Mouse (Mus musculus): Measurements from ENCODE around the gene 1700092M07Rik.
A peak's percentile ranks its signal among the peaks of the same experiment; 100 is the strongest.
"Not testable (repeated sequence)": the region's sequence is repeated elsewhere in the genome, so short reads cannot be mapped to it uniquely, and the experiment has no call there.

Gene 1700092M07Rik

DNA sequence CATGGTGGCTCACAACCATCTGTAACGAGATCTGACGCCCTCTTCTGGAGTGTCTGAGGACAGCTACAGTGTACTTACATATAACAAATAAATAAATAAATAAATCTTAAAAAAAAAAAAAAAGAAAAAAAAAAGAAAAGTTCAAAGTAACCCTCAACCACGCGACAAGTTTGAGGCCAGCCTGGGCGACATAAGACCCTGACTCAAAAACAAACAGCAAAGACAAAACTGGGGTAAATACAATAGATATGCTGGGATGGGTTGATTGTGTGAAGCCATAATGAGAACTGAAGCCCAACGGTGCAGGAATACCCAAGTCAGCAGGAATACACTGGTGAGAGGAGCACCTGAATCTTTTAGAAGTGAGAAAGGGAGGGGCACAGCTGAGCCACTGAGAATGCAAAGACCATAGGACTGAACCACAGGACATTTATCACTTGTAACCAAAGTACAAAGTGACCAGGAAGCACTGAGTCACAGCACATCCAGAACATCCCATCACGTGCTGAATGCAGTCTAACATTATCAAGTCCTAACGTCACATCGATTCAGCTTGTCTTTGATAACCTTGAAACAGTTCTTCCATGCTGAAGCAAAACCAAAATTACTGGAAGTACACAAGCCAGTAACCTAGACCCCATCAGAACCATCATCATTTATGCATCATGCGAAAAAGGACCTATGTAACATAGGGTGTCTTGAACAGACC, 23.6 kb upstream of the 1700092M07Rik start:
- no peak for DNase-seq

- DNase-seq = peak; percentile 71
Measured at GRCm38 (mm10) chr19:8718357-8718756, 22.2 kb upstream of the 1700092M07Rik start.

DNA sequence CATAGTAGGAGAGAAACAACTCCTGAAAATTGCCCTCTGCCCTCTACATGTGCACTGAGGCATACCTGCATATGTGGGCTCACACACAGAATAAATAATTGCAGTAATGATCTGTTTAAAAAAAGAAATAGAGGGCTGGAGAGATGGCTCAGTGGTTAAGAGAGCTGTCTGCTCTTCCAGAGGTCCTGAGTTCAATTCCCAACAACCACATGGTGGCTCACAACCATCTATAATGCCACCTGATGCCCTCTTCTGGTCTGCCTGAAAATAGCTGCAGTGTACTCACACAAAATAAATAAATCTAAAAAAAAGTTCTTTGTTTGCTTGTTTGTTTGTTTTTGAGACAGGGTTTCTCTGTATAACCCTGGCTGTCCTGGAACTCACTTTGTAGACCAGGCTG, 21.5 kb upstream of the 1700092M07Rik start:
- not testable (repeated sequence) for DNase-seq

DNA sequence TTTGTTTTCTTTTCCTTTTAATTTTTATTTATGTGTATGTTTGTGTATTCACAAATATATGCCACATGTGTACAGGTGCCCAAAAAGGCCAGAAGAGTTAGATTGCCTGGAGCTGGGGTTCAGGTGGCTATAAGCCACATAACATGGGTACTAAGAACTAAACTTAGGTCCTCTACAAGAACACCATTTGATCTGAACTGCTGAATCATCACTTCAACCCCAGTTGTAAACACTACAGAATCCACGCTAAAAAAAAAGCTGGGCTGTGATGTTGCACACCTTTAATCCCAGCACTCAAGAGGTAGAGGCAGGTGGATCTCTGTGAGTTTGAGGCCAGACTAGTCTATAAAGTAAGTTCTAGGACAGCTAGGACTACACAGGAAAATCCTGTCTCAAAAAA, 19.1 kb upstream of the 1700092M07Rik start:
- no peak for DNase-seq

- DNase-seq = no peak
Measured at GRCm38 (mm10) chr19:8722021-8722420, 18.5 kb upstream of the 1700092M07Rik start.

- DNase-seq = no peak
Measured at GRCm38 (mm10) chr19:8722559-8722906, 18.0 kb upstream of the 1700092M07Rik start.

GRCm38 (mm10) chr19:8722907-8723573, 17.5 kb upstream of the 1700092M07Rik start, which contains the start of gene Slc3a2:
Slc3a2 (minus strand) TSS chr19:8723369.
- DNase-seq = peak; percentile 95

DNA sequence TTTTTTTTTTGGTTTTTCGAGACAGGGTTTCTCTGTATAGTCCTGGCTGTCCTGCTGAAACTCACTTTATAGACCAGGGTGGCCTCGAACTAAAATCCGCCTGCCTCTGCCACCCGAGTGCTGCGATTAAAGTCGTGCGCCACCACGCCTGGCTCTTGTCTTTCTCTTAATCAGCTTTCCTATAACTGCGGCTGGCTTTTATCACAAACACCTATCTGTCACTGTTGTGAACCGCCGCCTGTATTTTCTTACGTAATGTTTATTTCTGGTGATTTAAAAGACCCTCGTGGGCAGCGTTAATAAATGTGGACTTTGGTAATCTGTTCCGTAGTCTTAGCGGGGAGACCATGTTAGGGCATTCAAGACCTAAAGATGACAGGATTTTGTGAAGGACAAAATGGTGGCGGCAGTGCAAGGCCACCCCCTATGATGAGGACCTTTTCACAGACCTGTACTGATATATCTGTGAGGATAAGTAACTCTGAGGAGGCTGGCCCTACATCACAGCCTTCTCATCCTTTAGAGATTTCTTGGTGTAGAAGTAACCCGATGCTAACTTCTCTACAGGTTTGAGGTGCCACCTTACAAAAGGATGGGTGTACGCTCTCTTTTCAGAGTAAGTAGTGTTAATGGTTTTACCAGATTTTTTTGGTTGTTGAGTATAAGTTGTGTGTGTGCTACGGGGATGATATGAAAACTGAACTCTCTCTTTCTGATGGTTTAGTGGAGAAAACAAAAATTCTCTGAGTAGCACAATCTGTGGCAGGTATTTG, 16.8 kb upstream of the 1700092M07Rik start:
- DNase-seq = no peak

DNA sequence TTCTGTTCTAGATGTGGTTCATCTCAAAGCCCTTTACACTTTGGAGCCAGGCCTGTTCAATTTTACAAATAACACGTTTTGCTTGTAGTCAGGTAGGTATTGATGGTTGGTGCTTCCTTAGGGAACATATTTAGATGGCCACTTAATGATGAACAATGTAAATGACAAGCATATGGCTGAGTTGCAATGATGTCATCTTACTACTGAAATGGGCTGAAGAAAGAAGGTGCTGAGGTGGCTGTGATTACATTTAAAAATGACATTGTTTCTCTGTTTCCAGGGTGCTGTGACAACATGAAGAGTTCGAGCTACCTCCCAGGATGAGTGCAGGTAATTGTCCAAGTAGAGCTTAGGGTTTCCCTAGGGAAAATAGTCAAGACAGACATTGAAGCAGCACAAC, 16.1 kb upstream of the 1700092M07Rik start:
- no peak for DNase-seq

GRCm38 (mm10) chr19:8725081-8725613, 15.4 kb upstream of the 1700092M07Rik start:
- DNase-seq = no peak

DNA sequence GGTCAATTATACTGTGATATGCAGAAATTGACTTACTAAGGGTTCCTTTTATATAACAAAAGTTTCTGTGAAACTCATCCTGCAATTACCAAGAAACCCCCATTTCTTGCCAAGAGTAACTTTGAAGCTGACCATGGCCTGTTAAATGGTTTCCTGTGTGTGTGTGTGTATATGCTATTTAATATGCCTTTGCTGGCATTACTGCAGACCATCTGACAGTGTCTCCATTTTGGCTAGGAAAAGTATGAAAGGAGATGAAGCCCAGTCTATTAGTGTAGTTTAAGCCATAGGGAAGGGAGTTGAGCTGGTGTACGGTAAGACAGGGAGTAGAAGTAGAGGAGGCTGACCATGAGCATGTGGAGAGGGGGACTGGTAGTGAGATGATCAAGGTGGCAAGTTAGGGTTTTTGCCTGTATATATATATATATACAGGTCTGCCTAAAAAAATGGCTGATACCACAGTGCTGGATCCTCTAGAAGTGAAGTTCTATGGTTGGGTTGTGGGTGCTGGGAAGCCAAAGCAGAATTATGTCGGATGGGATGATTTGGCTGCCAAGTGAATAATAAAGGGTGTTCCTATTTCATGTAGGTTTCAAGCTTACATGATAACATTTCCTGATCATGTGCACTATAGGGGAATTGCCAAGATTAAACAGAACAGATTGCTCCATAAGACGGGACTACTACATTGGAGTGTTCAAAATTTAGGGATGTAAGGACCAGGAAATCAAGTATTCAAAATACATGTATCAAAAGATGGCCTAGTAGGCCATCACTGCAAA, 13.7 kb upstream of the 1700092M07Rik start:
- DNase-seq = no peak

- DNase-seq = no peak
Measured at GRCm38 (mm10) chr19:8727495-8728114, 12.9 kb upstream of the 1700092M07Rik start.

GRCm38 (mm10) chr19:8728335-8729099, 12.0 kb upstream of the 1700092M07Rik start:
- DNase-seq = not testable (repeated sequence)

- no peak for DNase-seq
Measured at GRCm38 (mm10) chr19:8734334-8734733, 6.2 kb upstream of the 1700092M07Rik start.

DNA sequence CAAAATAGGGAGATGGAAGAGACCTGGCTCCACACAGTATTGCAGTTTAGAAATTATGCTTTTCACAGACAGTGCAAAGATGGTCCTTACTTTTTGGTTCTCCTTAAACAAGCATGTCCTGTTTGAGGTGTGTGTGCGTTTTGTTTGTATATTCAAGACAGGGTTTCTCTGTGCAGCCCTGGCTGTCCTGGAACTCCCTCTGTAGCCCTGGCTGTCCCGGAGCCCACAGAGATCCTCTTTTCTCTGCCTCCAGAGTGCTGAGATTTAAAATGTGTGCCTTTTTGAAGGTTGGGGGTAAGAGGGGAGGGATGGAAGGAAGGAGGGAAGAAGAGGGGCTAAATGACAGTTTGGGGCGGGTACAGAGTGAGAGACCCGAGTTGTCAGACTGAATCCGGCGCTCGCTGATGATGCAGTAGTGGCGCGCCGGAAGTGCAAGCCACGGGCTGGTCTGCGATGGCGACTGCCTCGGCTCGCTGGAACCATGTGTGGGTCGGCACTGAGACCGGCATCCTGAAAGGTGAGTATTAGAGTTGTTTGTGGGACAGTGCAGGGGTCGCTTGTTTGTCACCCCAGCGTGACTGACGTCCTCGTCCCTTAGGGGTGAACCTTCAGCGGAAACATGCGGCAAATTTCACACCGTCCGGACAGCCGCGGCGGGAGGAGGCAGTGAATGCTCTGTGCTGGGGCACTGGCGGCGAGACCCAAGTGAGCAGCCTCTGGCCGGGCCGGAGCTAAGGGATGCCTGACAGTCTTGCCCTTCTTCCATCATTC, 4.9 kb upstream of the 1700092M07Rik start, which contains the start of gene Wdr74:
Gene Wdr74 (plus strand): TSS at position 439 of the 771 bp plus-strand sequence.
- peak; percentile 92 for DNase-seq

DNA sequence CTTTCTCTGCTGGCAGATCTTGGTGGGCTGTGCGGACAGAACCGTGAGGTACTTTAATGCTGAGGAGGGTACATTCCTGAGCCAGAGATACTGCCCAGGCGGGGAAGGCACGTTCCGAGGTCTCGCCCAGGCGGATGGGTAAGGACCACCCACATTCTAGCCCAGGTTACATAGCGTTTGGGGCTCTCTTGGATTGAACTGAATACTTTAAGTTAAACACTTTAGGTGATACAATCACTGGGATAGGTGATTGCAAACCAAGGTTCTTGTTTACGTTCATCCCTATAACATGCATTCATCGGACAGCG, 4.4 kb upstream of the 1700092M07Rik start:
- DNase-seq = no peak

DNA sequence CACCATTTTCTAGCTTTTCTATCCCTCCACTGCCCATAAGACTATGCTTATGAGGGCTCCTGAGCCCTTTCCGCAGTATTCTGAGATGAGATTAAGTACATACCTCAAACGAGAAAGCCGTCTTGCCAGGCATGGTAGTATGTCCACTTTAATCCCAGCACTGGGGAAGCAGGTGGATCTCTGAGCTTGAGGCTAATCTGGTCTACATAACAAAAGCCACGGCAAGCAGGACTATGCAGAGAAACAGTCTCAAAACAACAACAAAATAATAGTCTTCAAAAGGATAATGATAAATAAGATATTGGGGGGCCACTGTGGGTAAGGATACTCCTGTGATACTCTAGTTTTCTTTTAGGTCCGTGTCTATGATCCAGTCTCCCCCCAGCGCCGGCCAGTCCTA, 1.6 kb upstream of the 1700092M07Rik start:
- no peak for DNase-seq

DNA sequence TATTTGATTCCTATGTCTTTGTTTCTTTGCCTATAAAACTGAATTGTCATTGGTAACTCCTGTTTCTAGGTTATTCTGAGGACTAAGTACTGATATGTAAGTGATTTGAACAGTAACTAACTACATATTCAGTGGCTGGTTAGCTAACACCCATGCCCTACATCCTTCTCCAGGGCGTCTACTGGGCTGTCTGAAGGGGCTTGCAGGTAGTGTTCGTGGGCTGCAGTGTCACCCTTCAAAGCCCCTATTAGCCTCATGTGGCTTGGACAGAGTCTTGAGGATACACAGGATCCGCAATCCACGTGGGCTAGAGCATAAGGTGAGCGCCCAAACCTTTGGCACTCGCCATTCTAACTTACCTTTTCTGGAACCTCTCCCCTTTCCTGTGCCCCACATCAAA, 872 bp upstream of the 1700092M07Rik start:
- no peak for DNase-seq

DNA sequence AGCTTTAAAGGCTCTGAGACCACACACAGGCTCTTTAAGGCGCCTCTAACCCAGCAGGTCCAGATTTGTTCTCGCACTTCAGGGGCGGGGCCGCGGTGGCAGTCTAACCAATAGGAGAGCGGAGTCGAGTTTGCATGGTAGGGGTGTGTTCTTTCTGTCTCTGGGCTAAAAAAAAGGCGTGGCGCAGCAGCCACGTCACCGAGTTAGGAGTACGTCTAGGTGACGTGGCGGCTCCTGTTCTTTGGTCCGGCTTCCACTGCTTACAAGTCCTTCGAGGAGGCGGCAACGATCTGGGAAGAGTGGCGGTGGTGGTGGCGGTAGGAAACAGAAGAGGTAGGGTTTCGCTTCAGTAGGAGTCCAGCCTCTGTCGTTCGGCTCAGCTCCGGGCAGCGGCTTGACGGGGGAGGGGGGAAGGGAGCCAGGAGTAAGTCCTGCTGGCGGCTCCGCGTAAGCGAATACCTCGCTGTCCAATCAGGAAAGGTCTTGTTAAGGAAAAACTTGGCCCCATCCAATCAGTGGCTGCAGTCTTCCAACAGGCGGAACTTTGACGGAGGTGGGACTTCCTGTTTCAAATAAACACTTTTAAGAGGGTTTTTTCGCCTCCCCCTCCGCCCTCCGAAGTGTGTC, 838 bp downstream of the 1700092M07Rik start, which contains the start of gene Stx5a:
Gene Stx5a (plus strand): TSS at position 171 of the 627 bp plus-strand sequence.
- peak; percentile 94 for DNase-seq

DNA sequence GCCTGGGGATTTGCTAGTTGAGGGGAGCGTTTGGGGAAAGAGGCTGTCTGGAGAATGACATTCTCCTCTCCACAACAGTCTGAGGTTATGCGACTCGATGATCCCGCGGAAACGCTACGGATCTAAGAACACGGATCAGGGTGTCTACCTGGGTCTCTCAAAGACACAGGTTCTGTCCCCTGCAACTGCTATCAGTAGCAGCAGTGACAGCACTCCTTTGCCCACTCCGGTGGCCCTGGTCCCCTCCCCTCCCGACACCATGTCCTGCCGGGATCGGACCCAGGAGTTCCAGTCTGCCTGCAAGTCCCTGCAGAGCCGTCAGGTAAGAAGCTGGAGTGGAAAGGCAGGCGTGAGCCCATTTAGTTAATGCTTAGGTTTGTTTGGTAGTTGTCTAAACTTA, 1.7 kb downstream of the 1700092M07Rik start:
- DNase-seq = no peak
